Mouse (Mus musculus) left cerebral cortex, postnatal 10 days (tissue): ENCODE measurements around the gene Hpd. TPM values are rescaled to one million over a fixed set of nuclear protein-coding genes. Genes with fewer than 3 reads are reported as not detected.

ENCODE experiments used
- DNase-seq, 2 experiments: peaks; one replicate each; pipeline ENCODE4 v3.0.0; 2021 to 2022; ENCODE audit warnings: low spot score in 2 of 2, mixed read lengths in 1 of 2; ENCODE audit errors: extremely low spot score in 1 of 2
- intact Hi-C: fragments of 180-260 bp; cut with DNase I; formaldehyde crosslinking; loops from one replicate; pipeline ENCODE4 v1.15.1; 2025
- total RNA-seq, 2 experiments: library from RNA; stranded (reverse); gene quantifications; 2 replicates each; pipeline ENCODE4 v1.2.3; 2021

Hpd gene
- total RNA-seq, 2 experiments from 2014 or later = not detected

DNA sequence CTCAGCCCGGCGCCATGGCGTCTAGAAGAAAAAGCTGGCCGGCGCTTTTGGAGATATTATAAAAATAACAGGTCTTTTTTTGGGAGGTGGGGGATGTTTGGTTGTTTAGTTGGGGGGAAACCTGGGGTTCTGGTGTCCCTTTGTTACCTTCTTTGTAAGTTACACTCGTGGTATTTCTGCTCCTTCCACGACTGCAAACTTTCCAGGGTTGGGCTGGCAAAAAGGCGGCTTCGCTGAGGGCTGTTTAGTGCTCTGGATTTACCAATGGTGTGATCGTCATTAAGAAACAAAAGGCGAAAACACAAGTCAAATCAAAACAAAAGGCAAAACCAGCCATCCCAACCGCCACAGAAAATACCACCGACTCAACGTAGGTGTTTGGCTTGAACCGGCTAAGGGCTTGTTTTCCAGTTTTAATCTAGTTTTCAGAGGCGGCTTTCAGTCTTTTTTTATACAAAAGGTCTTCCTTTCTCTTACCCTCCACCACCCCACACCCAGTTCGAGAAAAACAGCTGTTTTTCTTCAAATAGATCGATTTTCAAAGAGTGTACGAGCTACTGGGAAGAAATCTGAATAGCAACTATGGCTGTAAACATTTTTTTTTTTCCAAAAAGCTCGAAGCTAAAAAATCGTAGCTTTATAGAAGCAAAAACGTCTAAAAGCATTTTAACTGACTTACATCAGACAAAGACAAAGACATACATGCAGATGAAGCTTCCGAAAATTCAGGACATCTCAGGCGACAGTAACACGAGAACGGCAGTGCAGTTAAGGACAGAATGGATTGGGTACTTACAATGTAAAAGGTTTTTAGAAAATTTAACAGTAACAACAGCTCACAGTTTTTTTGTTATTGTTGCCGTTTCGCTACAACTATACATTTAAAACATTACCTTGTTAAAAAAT, 42.6 kb downstream of the Hpd start:
- DNase-seq = peak in 1 of 2 experiments; percentile 23
- intact Hi-C loops = no loop called here

DNA sequence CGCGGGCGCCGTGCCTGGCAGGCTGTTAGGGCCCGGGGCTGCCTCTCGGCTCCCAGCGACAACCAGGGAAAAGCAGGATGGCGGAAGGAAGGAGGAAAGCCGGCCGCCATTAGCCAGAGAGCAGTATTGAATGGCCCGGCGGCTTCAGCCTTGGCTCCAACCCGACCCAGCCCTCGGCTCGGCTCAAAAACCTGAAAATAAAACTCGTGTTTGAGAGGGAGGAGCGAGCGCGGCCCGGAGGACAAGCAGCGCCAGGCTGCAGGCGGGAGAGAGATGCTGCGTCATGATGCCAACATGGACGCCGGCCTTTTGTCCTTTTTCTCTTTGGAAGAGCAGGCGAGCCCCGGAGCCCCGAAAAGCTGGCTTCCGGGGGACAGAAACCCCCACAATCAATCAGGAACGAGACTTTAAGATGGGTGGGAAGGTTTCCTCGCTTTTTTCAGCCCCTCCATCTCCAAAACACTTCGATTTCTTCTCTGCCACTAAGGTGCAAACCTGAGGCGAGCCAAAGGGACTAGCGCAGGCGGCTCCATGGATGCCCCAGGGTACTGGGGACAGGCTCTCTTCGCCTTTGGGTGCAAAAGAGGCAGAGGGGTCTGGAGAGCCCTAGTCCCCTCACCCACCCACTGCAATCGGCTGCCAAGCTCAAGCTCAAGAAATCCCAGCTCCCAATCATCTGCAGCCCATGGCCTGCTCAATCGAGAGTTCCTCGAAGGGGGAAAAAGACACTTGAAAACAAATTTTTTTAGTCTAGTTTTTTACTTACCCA, 43.4 kb downstream of the Hpd start:
- peak; percentile 81 to 90 for DNase-seq
- intact Hi-C loops = no loop called here

DNA sequence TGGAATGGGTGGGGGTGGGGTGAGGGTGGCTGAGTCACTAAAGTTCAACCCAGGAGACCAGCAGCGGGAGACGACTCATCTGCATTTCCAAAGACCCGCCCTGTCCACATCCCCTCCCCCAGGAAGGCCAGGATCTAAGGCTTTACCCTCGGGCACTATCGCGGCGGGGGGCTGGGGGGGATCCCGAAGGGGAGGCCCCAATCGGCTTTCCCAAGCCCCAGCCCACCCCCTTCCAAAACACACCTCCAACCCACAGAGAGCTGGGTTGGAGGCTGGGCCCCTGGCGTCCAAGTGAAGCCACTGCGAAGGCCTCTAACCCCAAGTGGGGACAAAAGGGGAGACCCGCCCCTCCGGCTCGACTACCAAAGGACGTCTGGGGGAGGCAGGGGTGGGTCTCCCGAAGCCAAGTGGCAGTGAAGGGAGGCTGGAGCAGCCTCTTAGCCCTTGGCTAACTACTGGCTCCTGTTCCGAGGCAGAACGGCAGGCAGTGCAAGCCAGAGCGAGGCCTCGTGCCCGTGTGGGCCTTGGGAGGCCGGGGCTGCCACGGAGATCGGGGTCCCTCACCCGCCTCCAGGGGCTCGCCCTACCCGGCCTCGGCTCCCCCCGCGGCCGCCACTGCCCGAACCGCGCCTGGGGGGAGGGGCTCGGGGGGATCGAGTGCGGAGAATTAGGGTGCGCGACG, 44.2 kb downstream of the Hpd start:
- intact Hi-C loops = no loop called here
- peak in 1 of 2 experiments; percentile 85 for DNase-seq

DNA sequence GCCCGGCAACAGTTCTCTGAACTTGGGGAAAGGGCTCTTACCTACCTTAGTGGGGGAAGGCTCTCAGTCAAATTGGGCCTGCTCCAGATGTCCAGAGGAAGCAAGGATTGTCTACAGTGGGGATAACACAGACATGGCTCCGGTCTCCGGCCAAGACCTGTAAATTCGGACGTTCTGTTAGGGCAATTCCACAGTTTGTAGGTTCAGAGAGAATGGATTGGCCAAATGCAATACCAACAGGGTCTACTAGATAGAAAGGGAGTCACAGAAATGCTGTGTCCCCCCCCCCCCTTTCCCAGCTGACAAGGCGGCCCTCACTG, 44.7 kb downstream of the Hpd start:
- intact Hi-C loops = no loop called here
- DNase-seq = no peak

DNA sequence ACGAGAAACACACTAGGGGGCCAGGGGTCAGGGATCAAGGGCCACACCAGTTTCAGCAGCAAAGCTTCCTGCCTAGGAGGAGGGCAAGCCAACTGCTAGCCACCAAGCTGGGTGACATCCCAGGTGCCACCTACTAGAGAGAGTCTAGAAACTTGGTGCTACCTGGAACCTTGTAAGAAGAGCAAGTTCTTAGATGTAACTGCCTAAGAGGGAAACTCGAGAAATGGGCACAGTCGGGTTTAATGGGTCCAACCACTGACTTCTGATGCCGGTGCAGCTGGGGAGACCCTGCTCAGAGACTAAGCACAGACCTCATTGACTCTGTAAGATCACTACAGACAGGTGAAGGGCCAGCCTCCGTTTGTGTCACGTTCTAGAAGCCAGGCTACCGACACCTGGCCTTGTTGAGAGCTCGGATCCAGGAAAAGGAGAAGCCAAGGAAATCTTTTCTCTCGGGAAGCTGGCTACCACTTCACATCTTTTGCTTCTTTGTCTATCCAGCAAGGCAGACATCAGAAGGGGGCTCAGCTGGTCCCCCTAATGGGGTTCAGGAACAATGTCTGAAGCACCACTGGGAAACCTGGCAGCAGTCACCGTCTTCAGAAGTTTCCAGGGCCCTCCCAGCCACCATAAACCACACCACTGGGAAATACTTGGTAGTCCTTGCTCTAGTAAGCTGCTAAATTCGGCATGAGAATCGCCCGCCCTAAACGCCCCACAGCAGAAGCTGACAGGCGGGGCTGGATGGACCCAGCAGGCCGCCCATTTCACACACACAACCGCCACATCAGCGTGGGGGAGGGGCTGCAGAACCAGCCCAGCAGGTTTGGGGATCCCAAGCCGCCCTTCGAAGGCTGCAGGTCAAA, 45.2 kb downstream of the Hpd start:
- intact Hi-C loops = no loop called here
- DNase-seq = peak; percentile 61 to 92

DNA sequence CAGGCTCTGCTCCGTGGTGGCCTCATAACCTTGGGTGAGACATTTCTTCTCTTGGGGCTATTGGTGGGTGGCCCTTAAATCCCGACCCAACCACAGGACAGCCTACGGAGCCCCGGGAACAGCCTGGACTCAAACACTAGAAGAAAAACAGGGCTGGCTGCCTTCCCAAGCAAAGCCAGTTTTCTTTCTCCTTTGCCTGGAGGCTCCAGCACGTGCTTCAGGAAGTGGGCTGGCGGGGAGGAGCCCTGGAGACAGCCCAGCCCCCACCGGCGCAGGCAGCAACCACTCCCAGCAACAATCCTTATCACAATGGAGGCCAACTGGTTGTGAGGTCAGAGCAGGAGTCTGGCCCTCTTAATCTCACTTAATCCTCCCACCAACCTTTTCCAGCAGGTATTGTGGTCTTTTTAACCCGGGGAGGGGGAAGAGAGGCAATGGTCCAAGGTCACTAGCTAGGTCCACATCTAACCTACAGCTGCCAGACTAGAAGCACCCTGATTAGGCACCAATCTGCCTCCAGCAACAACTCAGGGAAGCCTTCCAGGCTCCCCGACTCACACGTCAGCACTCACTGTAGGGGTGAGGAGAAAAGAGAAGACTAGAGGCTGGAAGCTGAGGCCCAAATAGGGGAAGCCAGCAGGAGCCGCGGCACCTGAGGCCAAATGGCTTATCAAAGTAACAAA, 46.0 kb downstream of the Hpd start:
- DNase-seq = peak; percentile 88 to 96

DNA sequence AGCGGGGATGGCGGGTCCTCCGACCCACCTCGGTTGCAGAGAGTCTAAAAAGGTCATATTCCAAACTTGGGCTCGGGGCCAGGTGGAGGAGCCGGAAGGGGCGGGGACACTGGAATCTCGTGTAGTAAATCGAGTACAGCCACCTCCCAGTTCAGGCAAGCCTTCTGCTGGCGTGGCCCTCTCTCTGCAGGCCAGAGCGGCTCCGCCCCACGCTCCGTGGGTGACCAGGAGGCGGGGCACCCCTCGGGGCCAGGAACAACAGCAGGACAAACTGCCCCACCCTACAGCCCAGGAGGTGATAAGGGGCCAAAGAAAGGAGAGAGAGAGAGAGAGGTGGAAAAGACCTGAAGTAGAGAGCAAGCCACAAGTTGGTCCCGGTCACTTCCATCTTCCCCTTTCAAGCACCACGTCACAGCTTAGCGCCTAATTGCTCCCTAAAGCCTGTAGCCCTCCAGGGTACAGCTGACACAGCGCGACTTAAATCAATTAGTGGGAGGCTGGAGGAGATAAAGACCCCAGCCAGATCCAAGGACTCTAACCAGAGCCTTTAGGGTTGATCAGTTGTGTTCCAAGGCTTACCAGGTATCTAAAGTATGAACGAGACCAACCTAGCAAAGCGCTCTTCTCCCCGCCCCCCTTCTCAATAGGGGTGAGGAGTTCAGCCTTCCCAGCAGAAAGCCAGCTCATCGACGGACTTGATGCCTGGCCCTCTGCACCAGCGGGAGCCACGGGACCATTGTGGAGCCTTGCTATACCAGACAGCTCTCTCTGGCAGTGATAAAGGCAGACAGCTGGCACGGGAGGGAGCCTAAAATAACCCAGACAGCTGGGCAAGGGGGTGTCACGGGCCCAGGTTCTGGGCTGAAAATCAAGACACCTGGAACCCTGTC, 46.8 kb downstream of the Hpd start:
- peak; percentile 60 to 90 for DNase-seq
- intact Hi-C loops = no loop called here

More for the DNA sequence above, 46.0 kb downstream of the Hpd start:
- intact Hi-C loops = no loop called here

DNA sequence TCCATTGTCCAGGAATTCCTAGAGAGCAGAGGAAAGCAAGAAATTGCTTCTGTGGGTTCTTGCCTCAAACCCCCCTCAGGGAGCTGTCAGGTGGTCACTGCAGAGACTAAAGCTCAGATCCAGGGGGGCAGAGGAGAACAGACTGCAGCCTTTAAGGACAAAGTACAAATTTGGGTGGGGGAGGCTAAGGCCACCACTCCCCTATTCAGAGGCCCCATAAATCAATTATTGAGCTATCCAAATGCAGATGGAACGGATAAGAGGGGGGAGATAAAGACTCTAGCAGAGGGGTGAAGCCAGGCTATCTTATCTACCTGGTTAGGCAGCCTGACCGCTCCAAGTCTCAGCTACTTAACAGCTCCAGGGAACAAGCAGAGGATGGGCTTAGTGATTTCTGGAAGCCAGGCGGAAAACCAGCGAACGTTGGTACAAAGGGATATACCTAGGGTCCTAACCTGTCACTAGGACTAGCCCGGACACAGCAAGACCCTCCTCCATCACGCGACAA, 47.6 kb downstream of the Hpd start:
- intact Hi-C loops = loop anchor here (5.0 kb wide), 1 partner anchor 73 kb away; no protein-coding TSS in a partner anchor
- no peak for DNase-seq

DNA sequence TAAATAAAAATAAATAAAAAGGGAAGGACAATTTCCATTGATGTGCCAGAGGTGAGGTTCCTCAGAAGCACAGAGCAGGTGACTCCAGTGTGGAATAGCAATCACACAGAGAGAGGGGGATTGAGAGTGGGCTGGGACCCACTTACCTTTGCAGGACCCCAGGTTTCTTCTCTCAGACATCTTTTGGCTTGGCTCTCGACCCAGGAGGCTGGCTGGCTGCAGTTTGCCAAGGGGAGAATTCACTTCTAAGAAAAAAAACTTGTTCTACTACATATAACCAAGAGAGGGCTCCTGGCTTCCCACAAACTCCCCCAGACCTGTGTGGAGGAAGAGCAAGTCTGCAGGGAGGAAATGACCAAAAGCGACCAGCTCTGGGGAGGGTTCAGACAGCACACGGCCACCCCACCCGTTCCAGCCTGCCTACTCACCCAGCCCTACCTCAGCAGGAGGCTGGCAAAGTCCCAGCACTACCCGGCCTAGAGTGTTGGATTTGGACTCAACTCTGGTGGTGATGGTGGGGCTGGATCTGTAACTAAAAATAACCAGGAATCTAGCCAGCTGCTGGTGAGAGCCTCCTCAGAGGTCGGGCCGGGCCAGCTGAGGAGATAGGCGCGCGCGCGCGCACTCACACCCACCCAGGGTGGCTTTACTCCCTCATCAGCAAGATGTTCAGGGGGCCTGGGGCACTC, 48.2 kb downstream of the Hpd start:
- peak; percentile 53 to 85 for DNase-seq
- intact Hi-C loops = loop anchor here (5.0 kb wide), 1 partner anchor 72 kb away; no protein-coding TSS in a partner anchor

DNA sequence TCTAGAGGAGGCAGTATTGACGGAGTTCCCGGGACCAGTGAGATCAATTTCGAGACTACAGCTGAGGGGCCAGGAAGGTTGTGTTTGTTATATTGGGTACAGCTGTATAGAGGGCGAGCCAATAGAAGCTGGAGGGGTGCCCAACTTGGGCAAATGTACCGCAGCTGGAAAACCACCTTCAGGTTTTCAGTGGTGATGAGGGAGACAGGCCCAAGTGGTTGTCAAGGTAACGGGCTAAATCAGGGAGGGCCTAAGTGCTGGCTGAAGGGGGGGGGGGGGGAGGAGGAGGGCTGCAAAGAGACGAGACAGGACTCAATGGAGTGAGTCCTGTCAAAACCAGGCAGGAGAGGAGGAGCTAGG, 48.8 kb downstream of the Hpd start:
- DNase-seq = peak; percentile 53 to 57
- intact Hi-C loops = loop anchor here (2.0 to 5.0 kb wide), 2 partner anchors 15 to 71 kb away; no protein-coding TSS in a partner anchor

DNA sequence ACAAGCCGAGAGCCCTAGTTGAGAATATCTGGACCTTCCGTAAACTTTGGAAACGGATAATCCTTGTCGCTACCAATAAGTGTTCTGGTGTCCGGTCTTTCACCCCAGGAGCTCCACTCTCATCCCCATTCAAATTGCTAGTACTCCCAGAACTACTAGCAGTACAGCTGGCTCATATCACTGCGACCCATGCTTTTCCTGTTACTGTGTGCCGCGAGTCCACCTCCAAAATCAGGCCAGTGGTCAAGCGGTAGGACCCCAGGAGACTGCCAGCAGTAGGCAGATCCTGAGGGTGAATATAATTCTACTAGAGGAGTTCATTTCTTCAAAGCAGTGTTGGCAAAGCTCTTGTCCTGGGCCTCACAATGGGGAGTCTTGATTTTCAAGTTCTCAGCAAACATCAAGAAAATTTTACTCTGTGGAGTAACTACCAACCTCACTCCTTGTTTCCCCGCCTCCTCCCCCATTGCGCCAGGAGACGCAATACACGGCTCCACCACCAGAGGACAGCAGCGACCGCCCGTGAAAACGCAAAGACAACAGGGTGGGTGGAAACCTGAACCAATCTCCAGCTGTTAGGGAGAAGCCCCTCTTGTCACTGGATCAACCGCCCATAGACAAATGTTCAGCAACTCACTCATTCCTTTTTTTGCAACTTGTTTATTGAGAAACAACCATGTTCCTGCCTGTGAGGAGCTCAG, 49.3 kb downstream of the Hpd start:
- intact Hi-C loops = loop anchor here (2.0 to 5.0 kb wide), 2 partner anchors 16 to 71 kb away; no protein-coding TSS in a partner anchor
- DNase-seq = peak; percentile 82 to 86

DNA sequence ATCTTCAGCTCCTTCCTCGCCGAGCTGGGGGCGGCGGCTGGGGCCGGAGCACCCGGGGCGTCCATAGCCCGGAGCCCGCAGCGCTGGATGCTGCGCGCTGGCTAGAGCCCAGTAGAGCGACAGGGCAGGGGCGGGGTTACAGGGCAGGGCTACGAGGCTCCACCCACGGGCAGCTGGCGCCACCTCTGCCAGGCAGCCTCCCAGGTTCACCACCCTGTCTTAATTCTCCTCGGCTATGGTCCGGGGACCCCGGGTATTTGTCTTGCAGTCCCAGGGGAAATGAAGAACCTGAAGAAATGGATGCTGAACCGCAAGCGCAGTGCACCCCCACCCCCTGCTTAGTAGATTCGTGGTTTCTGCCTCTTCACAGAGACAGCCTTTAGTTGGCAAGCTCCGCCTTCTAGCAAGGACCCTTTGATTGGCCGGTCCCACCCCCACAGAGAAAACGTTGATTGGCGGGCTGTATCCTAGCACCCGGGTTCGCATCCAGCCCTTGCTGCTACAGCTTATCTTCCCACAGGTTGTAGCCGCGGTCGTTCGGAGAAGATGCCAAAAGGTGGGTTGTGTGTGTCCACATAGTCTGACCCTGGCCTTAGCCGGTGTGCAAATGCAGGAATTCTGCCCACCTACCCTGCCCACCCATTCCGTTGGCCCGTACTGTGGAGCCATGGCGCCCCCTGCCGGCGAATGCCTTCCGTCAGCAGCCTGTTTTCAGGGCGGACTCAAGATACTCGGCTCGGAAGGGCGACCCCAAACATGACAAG, 50.0 kb downstream of the Hpd start, which contains the start of gene Rhof:
Gene Rhof, minus strand, starts transcription at position 385 of the 764 bp plus-strand sequence.
- intact Hi-C loops = loop anchor here (2.0 to 5.0 kb wide), 2 partner anchors 16 to 70 kb away; no protein-coding TSS in a partner anchor
- DNase-seq = peak; percentile 83 to 89

DNA sequence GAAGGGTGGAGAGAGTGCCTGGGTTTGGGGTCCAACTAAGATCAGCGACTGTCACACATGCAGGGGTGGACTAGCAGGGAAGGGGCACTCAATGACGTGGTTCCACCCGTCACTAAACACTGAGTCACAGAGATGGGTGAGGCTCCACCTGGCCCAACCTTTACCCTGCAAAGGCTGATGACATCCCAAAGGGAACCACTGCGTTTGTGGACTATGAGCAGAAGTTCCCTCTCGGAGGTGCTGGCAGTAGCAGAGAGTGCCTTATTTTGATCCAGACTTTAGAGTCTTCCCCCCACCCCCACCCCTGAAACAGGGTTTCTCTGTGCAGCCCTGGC, 51.7 kb downstream of the Hpd start:
- intact Hi-C loops = loop anchor here (5.0 kb wide), 1 partner anchor 68 kb away; no protein-coding TSS in a partner anchor

DNA sequence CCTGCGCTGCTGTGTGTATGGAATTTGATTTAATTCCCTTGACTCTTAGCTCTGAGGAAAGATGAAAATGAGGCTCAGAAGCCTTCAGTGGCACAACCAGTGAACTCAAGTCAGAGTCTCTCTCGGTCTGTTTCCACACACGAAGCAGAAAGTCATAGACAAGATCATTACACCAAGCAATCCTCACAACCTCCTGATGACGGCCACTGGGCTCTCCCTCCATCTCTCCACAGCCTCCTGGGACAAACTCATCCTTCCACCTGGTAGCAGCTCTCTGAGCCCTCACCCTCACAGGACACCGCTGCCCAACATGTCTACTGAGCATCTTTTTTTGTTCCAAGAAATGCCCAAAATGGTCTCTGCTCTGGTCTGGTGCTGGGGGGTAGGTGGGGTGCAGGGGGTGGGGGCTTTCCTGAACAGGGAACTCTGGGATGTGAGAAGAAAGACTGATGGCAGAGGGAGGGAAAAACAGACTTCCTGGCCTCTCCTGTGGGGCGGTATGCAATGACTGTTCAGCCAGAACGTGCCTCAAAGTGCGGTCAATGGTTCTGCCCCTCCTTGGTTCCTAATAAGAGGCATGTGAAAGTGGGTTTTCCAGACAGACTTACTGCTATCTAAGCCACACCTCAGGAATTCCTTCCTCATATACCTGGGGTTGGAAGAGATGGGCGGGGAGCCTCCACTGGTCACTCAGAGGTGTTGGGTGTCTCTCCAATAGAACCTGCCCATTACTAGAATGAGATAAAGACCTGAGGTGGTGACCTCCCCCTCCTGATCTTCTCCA, 52.3 kb downstream of the Hpd start:
- DNase-seq = no peak
- intact Hi-C loops = loop anchor here (5.0 kb wide), 1 partner anchor 68 kb away; no protein-coding TSS in a partner anchor

More for the DNA sequence above, 51.7 kb downstream of the Hpd start:
- no peak for DNase-seq
